Mouse (Mus musculus) A20 (cell line): Measurements from ENCODE around the gene Twist2.

Experiments
- DNase-seq: peaks from one replicate; pipeline ENCODE4 v3.0.0-alpha.2; 2011; ENCODE audit warnings: low read depth, low spot score

The Twist2 gene

GRCm38 (mm10) chr1:91800967-91801843 lies at the start of gene Twist2:
TSS of gene Twist2 (plus strand) at chr1:91801461.
- no peak for DNase-seq

GRCm38 (mm10) chr1:91752931-91753330 lies 48.3 kb upstream of the Twist2 start:
- DNase-seq = no peak

- DNase-seq = peak; percentile 60
These were observed 46.2 kb upstream of the Twist2 start for GRCm38 (mm10) chr1:91755102-91755501.

- peak; percentile 50 for DNase-seq
These were observed 44.0 kb upstream of the Twist2 start for GRCm38 (mm10) chr1:91757292-91757691.

- no peak for DNase-seq
These were observed 43.1 kb upstream of the Twist2 start for GRCm38 (mm10) chr1:91758143-91758542.

- DNase-seq = no peak
These were observed 42.4 kb upstream of the Twist2 start for GRCm38 (mm10) chr1:91758600-91759515.

GRCm38 (mm10) chr1:91760140-91760986 lies 40.9 kb upstream of the Twist2 start:
- DNase-seq = no peak

GRCm38 (mm10) chr1:91762528-91763091 lies 38.7 kb upstream of the Twist2 start:
- DNase-seq = no peak

GRCm38 (mm10) chr1:91770221-91770624 lies 31.0 kb upstream of the Twist2 start:
- no peak for DNase-seq

GRCm38 (mm10) chr1:91770676-91771075 lies 30.6 kb upstream of the Twist2 start:
- no peak for DNase-seq

- no peak for DNase-seq
These were observed 24.3 kb upstream of the Twist2 start for GRCm38 (mm10) chr1:91776928-91777327.

- no peak for DNase-seq
These were observed 21.4 kb upstream of the Twist2 start for GRCm38 (mm10) chr1:91779819-91780218.

GRCm38 (mm10) chr1:91781182-91781581 lies 20.1 kb upstream of the Twist2 start:
- DNase-seq = no peak

GRCm38 (mm10) chr1:91784162-91784561 lies 17.1 kb upstream of the Twist2 start:
- no peak for DNase-seq

GRCm38 (mm10) chr1:91799323-91799722 lies 1.9 kb upstream of the Twist2 start:
- no peak for DNase-seq

- no peak for DNase-seq
These were observed 913 bp upstream of the Twist2 start for GRCm38 (mm10) chr1:91800348-91800747.

- DNase-seq = no peak
These were observed 644 bp downstream of the Twist2 start for GRCm38 (mm10) chr1:91801844-91802366.

GRCm38 (mm10) chr1:91802406-91803121 lies 1.3 kb downstream of the Twist2 start:
- no peak for DNase-seq

- DNase-seq = no peak
These were observed 2.2 kb downstream of the Twist2 start for GRCm38 (mm10) chr1:91803416-91803815.

GRCm38 (mm10) chr1:91816067-91816466 lies 14.8 kb downstream of the Twist2 start:
- no peak for DNase-seq
